Mouse (Mus musculus) heart, embryonic 13.5 days (tissue): ENCODE data around the gene Zim1. TPM values are rescaled to one million over a fixed set of nuclear protein-coding genes. Genes with fewer than 3 reads are reported as not detected.

Experiments used
- ATAC-seq: fragments of 200-750 bp; cut with Nextera tagmentation; 2 replicates; pipeline ENCODE4 v1.8.0; 2017; ENCODE audit warnings: moderate TSS enrichment; ENCODE audit not compliant: insufficient number of reproducible peaks, low FRiP score, low TSS enrichment; ENCODE audit errors: extremely low read depth
- H3K27ac ChIP-seq: fragments of 300-500 bp; sonication (generic); replicated peaks from 2 replicates; pipeline ENCODE4 v1.5.1; 2015; ENCODE audit warnings: moderate library complexity, mild to moderate bottlenecking, inconsistent platforms
- H3K27me3 ChIP-seq: fragments of 300-500 bp; sonication (generic); replicated peaks from 2 replicates; pipeline ENCODE4 v1.6.1; 2015; ENCODE audit warnings: mild to moderate bottlenecking, inconsistent platforms
- H3K36me3 ChIP-seq: fragments of 300-500 bp; sonication (generic); 2 replicates; pipeline ENCODE4 v1.6.1; 2015; ENCODE audit warnings: mild to moderate bottlenecking, inconsistent platforms
- H3K4me1 ChIP-seq: fragments of 300-500 bp; sonication (generic); 2 replicates; pipeline ENCODE4 v1.6.1; 2015; ENCODE audit warnings: inconsistent platforms
- H3K4me2 ChIP-seq: fragments of 300-500 bp; sonication (generic); 2 replicates; pipeline ENCODE4 v1.6.1; 2015; ENCODE audit warnings: inconsistent platforms, mild to moderate bottlenecking, moderate library complexity
- H3K4me3 ChIP-seq: fragments of 300-500 bp; sonication (generic); 2 replicates; pipeline ENCODE4 v1.5.1; 2015; ENCODE audit warnings: moderate library complexity, mild to moderate bottlenecking, inconsistent platforms
- H3K9ac ChIP-seq: fragments of 300-500 bp; sonication (generic); 2 replicates; pipeline ENCODE4 v1.6.1; 2015; ENCODE audit warnings: inconsistent platforms, mild to moderate bottlenecking, moderate library complexity
- H3K9me3 ChIP-seq: fragments of 300-500 bp; sonication (generic); 2 replicates; pipeline ENCODE4 v1.6.1; 2016; ENCODE audit warnings: inconsistent platforms
- WGBS: fragments of 180-500 bp; shearing (Covaris S2); methylation state at CpG from one replicate; pipeline ENCODE4 v1.1.7; 2015; ENCODE audit warnings: mixed read lengths; 5-methylcytosine and 5-hydroxymethylcytosine counted together
- polyA plus RNA-seq: library from polyadenylated mRNA; unstranded; fragments of >200 nt; fragmentation: Nextera tagmentation; extraction: Ambion mirVana; gene quantifications from 2 replicates; pipeline ENCODE4 v1.2.1, GENCODE M21; 2015

Zim1 gene
- polyA plus RNA-seq, 1 experiment from 2014 or later, result 8.3 TPM

- Histone ChIP-seq H3K9me3 (peaks cover 26% of the 10 kb centered on the region), H3K27me3 (no peaks in the 10 kb centered on the region), H3K36me3 (peaks cover 40% of the 10 kb centered on the region), H3K4me2 (peak overlapping the region; percentile 66), H3K9ac (peak overlapping the region; percentile 62; the same call in 1 of the 2 replicates), H3K4me1 (0 out of 2 replicates have a peak, but pooled peaks cover 7% of the 10 kb centered on the region), H3K27ac (peak overlapping the region; percentile 93), H3K4me3 (peak overlapping the region; percentile 76)
- peak; percentile 21; the same call in 1 of the 2 replicates for ATAC-seq
- WGBS, result 55% methylated on average over 19 of the region's 19 CpGs
These were observed 31.3 kb upstream of the Zim1 start for GRCm38 (mm10) chr7:6727351-6728121.

DNA sequence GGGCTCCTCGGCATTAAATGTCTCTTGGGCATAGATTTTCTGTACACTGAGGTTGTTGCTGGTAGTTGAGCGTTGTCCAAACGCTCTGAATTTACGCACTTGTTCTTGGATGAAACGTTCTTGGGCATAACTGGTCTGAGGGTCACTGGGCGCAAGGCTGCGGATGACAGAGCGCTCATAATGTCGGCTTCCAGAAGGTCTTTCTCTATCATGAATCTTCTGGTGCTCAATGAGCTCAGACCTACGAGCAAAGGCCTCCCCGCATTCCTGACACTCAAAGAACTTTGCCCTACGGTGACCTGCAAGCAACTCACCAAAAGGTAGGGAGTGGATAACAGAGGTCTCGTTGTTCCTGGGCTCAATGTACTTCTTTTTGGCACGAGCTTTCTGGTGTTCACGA, 13.1 kb upstream of the Zim1 start:
- 87% methylated on average over 15 of the region's 15 CpGs for WGBS
- ATAC-seq, result no peak
- peaks cover 95% of the 10 kb centered on the region for H3K36me3 ChIP-seq

DNA sequence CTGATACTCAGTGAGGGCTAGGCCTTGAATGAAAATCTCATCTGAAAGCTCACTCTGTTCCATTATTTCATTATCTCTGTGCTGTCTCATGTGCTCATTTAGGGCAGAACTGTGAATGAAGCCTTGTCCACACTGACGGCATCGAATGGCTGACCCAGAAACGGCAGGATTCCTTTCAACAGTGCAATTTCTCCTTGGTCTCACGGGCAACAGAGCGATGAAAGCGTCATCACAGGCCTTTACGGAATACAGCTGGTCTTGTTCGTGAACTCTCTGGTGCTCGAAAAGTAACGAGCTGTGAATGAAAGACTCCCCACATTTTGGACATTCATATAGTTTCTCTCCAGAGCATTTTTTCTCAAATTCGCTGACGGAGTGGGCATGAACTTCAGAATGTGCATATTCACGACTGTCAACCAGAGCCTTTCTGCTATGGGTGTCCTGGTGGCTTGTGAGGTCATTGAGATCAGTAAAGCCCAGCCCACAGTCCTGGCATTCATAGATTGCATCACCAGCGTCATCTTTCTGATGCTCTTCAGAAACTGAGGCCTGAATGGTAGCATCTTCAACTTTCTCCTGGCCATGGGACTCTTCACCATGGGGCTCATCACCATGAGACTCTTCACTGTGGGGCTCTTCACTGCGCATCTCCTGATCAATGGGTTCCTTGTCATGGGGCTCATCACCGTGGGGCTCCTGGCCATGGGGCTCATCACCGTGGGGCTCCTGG, 12.4 kb upstream of the Zim1 start:
- Histone ChIP-seq H3K4me1 (no peaks in the 10 kb centered on the region), H3K27me3 (no peaks in the 10 kb centered on the region), H3K4me2 (no peak overlapping the region), H3K9me3 (0 out of 2 replicates have a peak, but pooled peaks cover 3% of the 10 kb centered on the region), H3K9ac (no peak overlapping the region), H3K4me3 (no peak overlapping the region), H3K27ac (no peak overlapping the region), H3K36me3 (peaks cover 93% of the 10 kb centered on the region)
- ATAC-seq, result no peak
- WGBS, result 73% methylated on average over 17 of the region's 17 CpGs

More for the DNA sequence above, 13.1 kb upstream of the Zim1 start:
- 0 out of 2 replicates have a peak, but pooled peaks cover 3% of the 10 kb centered on the region for H3K9me3 ChIP-seq
- no peaks in the 10 kb centered on the region for H3K27me3 ChIP-seq
- H3K4me3 ChIP-seq, result no peak overlapping the region
- H3K9ac ChIP-seq, result no peak overlapping the region
- no peak overlapping the region for H3K4me2 ChIP-seq
- no peaks in the 10 kb centered on the region for H3K4me1 ChIP-seq
- no peak overlapping the region for H3K27ac ChIP-seq

DNA sequence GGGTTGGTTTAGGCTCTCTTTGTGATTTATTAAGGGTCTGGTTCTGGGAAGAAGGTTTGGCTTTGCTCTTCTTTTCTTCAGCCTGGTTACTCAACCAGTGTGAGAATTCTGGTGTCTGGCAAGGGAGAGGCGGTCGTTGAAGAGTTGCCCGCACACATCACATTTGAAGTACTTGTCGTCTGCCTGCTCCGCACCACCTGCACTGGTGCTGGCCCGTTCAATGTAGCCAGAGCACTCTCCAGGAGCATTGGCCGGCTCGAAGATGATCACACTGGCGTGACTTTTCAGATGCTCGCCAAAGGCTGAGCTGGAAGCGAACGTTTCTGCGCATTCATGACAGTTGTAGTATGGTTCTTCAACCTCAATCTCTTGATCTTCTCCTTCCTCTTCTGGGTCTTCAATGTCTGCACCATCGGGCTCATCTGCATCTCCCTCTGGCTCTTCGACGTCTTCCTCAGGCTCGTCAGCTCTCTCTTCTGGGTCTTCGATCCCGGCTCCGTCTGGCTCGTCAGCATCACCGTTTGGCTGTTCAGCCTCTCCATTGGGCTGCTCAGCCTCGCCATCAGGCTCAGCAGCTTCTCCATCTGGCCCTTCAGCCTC, 11.3 kb upstream of the Zim1 start:
- Histone ChIP-seq H3K36me3 (peaks cover 85% of the 10 kb centered on the region), H3K4me1 (no peaks in the 10 kb centered on the region), H3K9ac (no peak overlapping the region), H3K4me2 (no peak overlapping the region), H3K27ac (no peak overlapping the region), H3K27me3 (no peaks in the 10 kb centered on the region), H3K4me3 (no peak overlapping the region), H3K9me3 (0 out of 2 replicates have a peak, but pooled peaks cover 3% of the 10 kb centered on the region)
- 89% methylated on average over 23 of the region's 23 CpGs for whole genome bisulfite sequencing
- no peak for ATAC-seq

GRCm38 (mm10) chr7:6699230-6699629, 3.0 kb upstream of the Zim1 start:
- no peak overlapping the region for H3K27ac ChIP-seq
- H3K27me3 ChIP-seq, result no peaks in the 10 kb centered on the region
- no peak overlapping the region for H3K4me2 ChIP-seq
- no peak overlapping the region for H3K4me3 ChIP-seq
- no peak overlapping the region for H3K9ac ChIP-seq
- WGBS, result 68% methylated on average over 3 of the region's 3 CpGs
- H3K36me3 ChIP-seq, result peaks cover 9% of the 10 kb centered on the region
- H3K9me3 ChIP-seq, result no peaks in the 10 kb centered on the region
- no peaks in the 10 kb centered on the region for H3K4me1 ChIP-seq
- ATAC-seq, result no peak

DNA sequence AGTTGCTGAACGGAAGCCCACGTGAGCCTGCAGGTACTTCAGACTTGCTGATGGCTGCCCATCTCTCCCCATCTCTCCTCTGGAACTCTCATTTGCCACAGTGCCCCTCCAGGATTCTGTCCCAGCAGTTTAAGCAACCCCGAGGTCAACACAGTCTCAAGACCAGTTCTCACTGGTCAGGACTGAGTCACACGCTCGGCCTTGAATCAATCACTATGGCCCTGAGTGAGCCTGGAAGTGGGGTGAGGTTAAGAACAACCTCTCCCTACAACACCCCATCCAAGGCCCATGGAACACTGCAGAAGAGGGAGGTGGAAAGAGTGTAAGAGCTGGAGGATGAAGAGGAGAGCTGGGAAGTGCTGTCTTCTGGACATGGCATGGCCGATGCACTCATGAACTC, 10.7 kb downstream of the Zim1 start:
- no peak for ATAC-seq
- no peak overlapping the region for H3K4me3 ChIP-seq
- 81% methylated on average over 6 of the region's 6 CpGs for WGBS
- H3K9me3 ChIP-seq, result no peaks in the 10 kb centered on the region
- H3K9ac ChIP-seq, result no peak overlapping the region
- H3K27ac ChIP-seq, result no peak overlapping the region
- H3K36me3 ChIP-seq, result peaks cover 64% of the 10 kb centered on the region
- H3K4me1 ChIP-seq, result no peaks in the 10 kb centered on the region
- H3K4me2 ChIP-seq, result no peak overlapping the region
- no peaks in the 10 kb centered on the region for H3K27me3 ChIP-seq

GRCm38 (mm10) chr7:6666726-6667125, 29.5 kb downstream of the Zim1 start:
- Histone ChIP-seq H3K9me3 (no peaks in the 10 kb centered on the region), H3K4me1 (peaks cover 14% of the 10 kb centered on the region), H3K4me2 (no peak overlapping the region), H3K4me3 (no peak overlapping the region), H3K36me3 (no peaks in the 10 kb centered on the region), H3K9ac (no peak overlapping the region), H3K27me3 (no peaks in the 10 kb centered on the region), H3K27ac (peak overlapping the region; percentile 20; the same call in 1 of the 2 replicates)
- 37% methylated on average over 3 of the region's 3 CpGs for WGBS
- ATAC-seq, result no peak

GRCm38 (mm10) chr7:6663430-6663829, 32.8 kb downstream of the Zim1 start:
- Histone ChIP-seq H3K4me3 (no peak overlapping the region), H3K4me2 (no peak overlapping the region), H3K9me3 (no peaks in the 10 kb centered on the region), H3K4me1 (peaks cover 14% of the 10 kb centered on the region), H3K27me3 (no peaks in the 10 kb centered on the region), H3K27ac (no peak overlapping the region), H3K9ac (no peak overlapping the region), H3K36me3 (no peaks in the 10 kb centered on the region)
- ATAC-seq, result no peak
- 67% methylated on average over 7 of the region's 7 CpGs for WGBS

DNA sequence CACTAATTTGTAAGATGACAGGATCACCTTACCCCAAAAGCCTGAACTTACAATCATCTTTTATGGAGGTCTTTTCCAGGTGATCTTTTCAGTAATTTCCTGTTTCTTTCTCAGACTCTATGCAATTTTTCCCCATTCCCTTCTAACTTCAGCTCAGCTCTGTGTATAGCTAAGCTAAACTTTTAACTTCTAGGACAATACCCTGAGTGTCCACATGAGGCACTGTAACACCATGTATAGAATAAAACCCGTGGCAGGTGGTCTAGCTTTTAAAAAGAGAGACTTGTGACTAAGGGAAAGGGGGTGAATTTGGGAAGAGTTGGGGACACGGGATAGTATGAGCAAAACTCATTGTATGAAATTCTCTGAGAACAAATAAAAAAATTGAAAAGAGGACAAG, 36.6 kb downstream of the Zim1 start:
- H3K27ac ChIP-seq, result no peak overlapping the region
- no peak for ATAC-seq
- WGBS, result 22% methylated on average over 2 of the region's 2 CpGs
- no peaks in the 10 kb centered on the region for H3K9me3 ChIP-seq
- no peak overlapping the region for H3K9ac ChIP-seq
- no peak overlapping the region for H3K4me3 ChIP-seq
- no peaks in the 10 kb centered on the region for H3K36me3 ChIP-seq
- H3K4me2 ChIP-seq, result no peak overlapping the region
- H3K27me3 ChIP-seq, result no peaks in the 10 kb centered on the region
- H3K4me1 ChIP-seq, result no peaks in the 10 kb centered on the region

GRCm38 (mm10) chr7:6658606-6659005, 37.6 kb downstream of the Zim1 start:
- no peak overlapping the region for H3K9ac ChIP-seq
- no peaks in the 10 kb centered on the region for H3K36me3 ChIP-seq
- no peak overlapping the region for H3K27ac ChIP-seq
- no peaks in the 10 kb centered on the region for H3K27me3 ChIP-seq
- H3K4me2 ChIP-seq, result no peak overlapping the region
- no peaks in the 10 kb centered on the region for H3K9me3 ChIP-seq
- H3K4me1 ChIP-seq, result no peaks in the 10 kb centered on the region
- WGBS, result 83% methylated on average over 7 of the region's 7 CpGs
- no peak overlapping the region for H3K4me3 ChIP-seq
- no peak for ATAC-seq

DNA sequence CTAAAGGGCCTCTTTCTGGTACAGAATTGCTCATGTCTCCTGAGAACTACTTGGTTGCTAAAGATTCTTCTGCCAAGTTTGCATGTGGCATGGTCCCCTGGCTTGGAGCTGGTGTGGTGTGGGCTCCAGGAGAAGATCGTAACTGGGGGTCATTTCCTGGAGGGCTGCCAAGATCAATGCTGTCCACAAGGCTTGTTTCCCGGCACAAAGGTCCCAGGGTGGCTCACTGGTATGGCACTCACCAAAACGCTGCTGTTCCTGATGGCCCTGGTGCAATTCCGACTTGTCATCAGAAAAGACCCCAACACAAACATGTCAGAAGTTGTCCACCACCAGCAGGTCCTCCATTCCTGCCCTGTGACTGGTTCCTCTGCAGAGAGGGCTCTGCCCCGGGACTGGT, 44.1 kb downstream of the Zim1 start:
- no peak overlapping the region for H3K27ac ChIP-seq
- H3K27me3 ChIP-seq, result no peaks in the 10 kb centered on the region
- no peaks in the 10 kb centered on the region for H3K36me3 ChIP-seq
- no peak overlapping the region for H3K4me3 ChIP-seq
- no peaks in the 10 kb centered on the region for H3K9me3 ChIP-seq
- no peak for ATAC-seq
- no peaks in the 10 kb centered on the region for H3K4me1 ChIP-seq
- 70% methylated on average over 5 of the region's 5 CpGs for WGBS
- H3K4me2 ChIP-seq, result no peak overlapping the region
- H3K9ac ChIP-seq, result no peak overlapping the region
